Mouse (Mus musculus): ENCODE measurements around the gene Wscd2. TPM values are rescaled to one million over a fixed set of nuclear protein-coding genes. Genes with fewer than 3 reads are reported as not detected.

The Wscd2 gene
- polyA plus RNA-seq, 1 experiment from 2014 or later, result 1.5 TPM

- Histone ChIP-seq H3K27me3 (ENCODE audit: control insufficient read depth, insufficient read depth, low read length) (no peaks in the 10 kb centered on the region), H3K9me3 (replicated peaks; ENCODE audit: control insufficient read depth, low read length) (no peaks in the 10 kb centered on the region), H3K36me3 (ENCODE audit: control insufficient read depth, insufficient read depth) (no peaks in the 10 kb centered on the region), H3K4me3 (ENCODE audit: low read length) (no peak overlapping the region), H3K4me2 (ENCODE audit: low read depth, low read length) (no peak overlapping the region), H3K4me1 (ENCODE audit: control insufficient read depth, insufficient read depth, low read length) (0 out of 2 replicates have a peak, but pooled peaks cover 2% of the 10 kb centered on the region), H3K27ac (ENCODE audit: low read length) (no peak overlapping the region), H3K9ac (ENCODE audit: low read length) (no peak overlapping the region)
- ATAC-seq (replicated peaks; ENCODE audit: extremely low read depth, insufficient read depth, low FRiP score), result no peak
- WGBS, result 92% methylated on average over 4 of the region's 4 CpGs
Measured at GRCm38 (mm10) chr5:113618716-113619115, 128.6 kb downstream of the Wscd2 start.

- Histone ChIP-seq H3K4me3 (ENCODE audit: low read length) (no peak overlapping the region), H3K4me1 (ENCODE audit: control insufficient read depth, insufficient read depth, low read length) (0 out of 2 replicates have a peak, but pooled peaks cover 2% of the 10 kb centered on the region), H3K27me3 (ENCODE audit: control insufficient read depth, insufficient read depth, low read length) (no peaks in the 10 kb centered on the region), H3K36me3 (ENCODE audit: control insufficient read depth, insufficient read depth) (no peaks in the 10 kb centered on the region), H3K27ac (ENCODE audit: low read length) (no peak overlapping the region), H3K9me3 (replicated peaks; ENCODE audit: control insufficient read depth, low read length) (no peaks in the 10 kb centered on the region), H3K4me2 (ENCODE audit: low read depth, low read length) (no peak overlapping the region), H3K9ac (ENCODE audit: low read length) (no peak overlapping the region)
- ATAC-seq (replicated peaks; ENCODE audit: extremely low read depth, insufficient read depth, low FRiP score), result no peak
- 89% methylated on average over 1 of the region's 1 CpGs for WGBS
Measured at GRCm38 (mm10) chr5:113619151-113619550, 129.0 kb downstream of the Wscd2 start.

- ATAC-seq (replicated peaks; ENCODE audit: extremely low read depth, insufficient read depth, low FRiP score), result no peak
- H3K4me3 ChIP-seq (ENCODE audit: low read length), result no peak overlapping the region
- WGBS, result 68% methylated on average over 16 of the region's 16 CpGs
Measured at GRCm38 (mm10) chr5:113620130-113620716, 130.1 kb downstream of the Wscd2 start.

GRCm38 (mm10) chr5:113620999-113621398 lies 130.9 kb downstream of the Wscd2 start:
- no peak for ATAC-seq (replicated peaks; ENCODE audit: extremely low read depth, insufficient read depth, low FRiP score)
- H3K36me3 ChIP-seq (ENCODE audit: control insufficient read depth, insufficient read depth), result no peaks in the 10 kb centered on the region
- no peak overlapping the region for H3K4me2 ChIP-seq (ENCODE audit: low read depth, low read length)
- H3K27ac ChIP-seq (ENCODE audit: low read length), result no peak overlapping the region
- no peak overlapping the region for H3K9ac ChIP-seq (ENCODE audit: low read length)
- H3K4me1 ChIP-seq (ENCODE audit: control insufficient read depth, insufficient read depth, low read length), result 0 out of 2 replicates have a peak, but pooled peaks cover 2% of the 10 kb centered on the region
- H3K27me3 ChIP-seq (ENCODE audit: control insufficient read depth, insufficient read depth, low read length), result no peaks in the 10 kb centered on the region
- 45% methylated on average over 7 of the region's 7 CpGs for WGBS
- H3K9me3 ChIP-seq (replicated peaks; ENCODE audit: control insufficient read depth, low read length), result no peaks in the 10 kb centered on the region
- no peak overlapping the region for H3K4me3 ChIP-seq (ENCODE audit: low read length)

More at GRCm38 (mm10) chr5:113620130-113620716, 130.1 kb downstream of the Wscd2 start:
- Histone ChIP-seq H3K27me3 (ENCODE audit: control insufficient read depth, insufficient read depth, low read length) (no peaks in the 10 kb centered on the region), H3K4me1 (ENCODE audit: control insufficient read depth, insufficient read depth, low read length) (0 out of 2 replicates have a peak, but pooled peaks cover 2% of the 10 kb centered on the region), H3K27ac (ENCODE audit: low read length) (no peak overlapping the region), H3K4me2 (ENCODE audit: low read depth, low read length) (no peak overlapping the region), H3K36me3 (ENCODE audit: control insufficient read depth, insufficient read depth) (no peaks in the 10 kb centered on the region), H3K9me3 (replicated peaks; ENCODE audit: control insufficient read depth, low read length) (no peaks in the 10 kb centered on the region), H3K9ac (ENCODE audit: low read length) (no peak overlapping the region)

- Histone ChIP-seq H3K9me3 (replicated peaks; ENCODE audit: control insufficient read depth, low read length) (no peaks in the 10 kb centered on the region), H3K4me3 (ENCODE audit: low read length) (no peak overlapping the region), H3K27ac (ENCODE audit: low read length) (no peak overlapping the region), H3K27me3 (ENCODE audit: control insufficient read depth, insufficient read depth, low read length) (0 out of 2 replicates have a peak, but pooled peaks cover 4% of the 10 kb centered on the region), H3K4me2 (ENCODE audit: low read depth, low read length) (no peak overlapping the region), H3K9ac (ENCODE audit: low read length) (no peak overlapping the region), H3K36me3 (ENCODE audit: control insufficient read depth, insufficient read depth) (no peaks in the 10 kb centered on the region), H3K4me1 (ENCODE audit: control insufficient read depth, insufficient read depth, low read length) (peaks cover 12% of the 10 kb centered on the region)
- WGBS, result 33% methylated on average over 1 of the region's 2 CpGs
- ATAC-seq (replicated peaks; ENCODE audit: extremely low read depth, insufficient read depth, low FRiP score), result no peak
Measured at GRCm38 (mm10) chr5:113623052-113623451, 132.9 kb downstream of the Wscd2 start.

GRCm38 (mm10) chr5:113625068-113625467 lies 134.9 kb downstream of the Wscd2 start:
- ATAC-seq (replicated peaks; ENCODE audit: extremely low read depth, insufficient read depth, low FRiP score), result 0 out of 2 replicates have a peak, but pooled peaks have one; percentile 12

GRCm38 (mm10) chr5:113626352-113626751 lies 136.2 kb downstream of the Wscd2 start:
- WGBS, result 37% methylated on average over 8 of the region's 8 CpGs
- no peak for ATAC-seq (replicated peaks; ENCODE audit: extremely low read depth, insufficient read depth, low FRiP score)
- Histone ChIP-seq H3K27me3 (ENCODE audit: control insufficient read depth, insufficient read depth, low read length) (peaks cover 7% of the 10 kb centered on the region; the same call in 1 of the 2 replicates), H3K4me1 (ENCODE audit: control insufficient read depth, insufficient read depth, low read length) (peaks cover 19% of the 10 kb centered on the region), H3K9me3 (replicated peaks; ENCODE audit: control insufficient read depth, low read length) (no peaks in the 10 kb centered on the region), H3K4me2 (ENCODE audit: low read depth, low read length) (no peak overlapping the region), H3K9ac (ENCODE audit: low read length) (no peak overlapping the region), H3K36me3 (ENCODE audit: control insufficient read depth, insufficient read depth) (no peaks in the 10 kb centered on the region), H3K27ac (ENCODE audit: low read length) (no peak overlapping the region), H3K4me3 (ENCODE audit: low read length) (no peak overlapping the region)

More at GRCm38 (mm10) chr5:113625068-113625467, 134.9 kb downstream of the Wscd2 start:
- Histone ChIP-seq H3K27me3 (ENCODE audit: control insufficient read depth, insufficient read depth, low read length) (peaks cover 7% of the 10 kb centered on the region; the same call in 1 of the 2 replicates), H3K27ac (ENCODE audit: low read length) (no peak overlapping the region), H3K4me2 (ENCODE audit: low read depth, low read length) (no peak overlapping the region), H3K9ac (ENCODE audit: low read length) (no peak overlapping the region), H3K36me3 (ENCODE audit: control insufficient read depth, insufficient read depth) (no peaks in the 10 kb centered on the region), H3K4me1 (ENCODE audit: control insufficient read depth, insufficient read depth, low read length) (peaks cover 19% of the 10 kb centered on the region), H3K9me3 (replicated peaks; ENCODE audit: control insufficient read depth, low read length) (no peaks in the 10 kb centered on the region), H3K4me3 (ENCODE audit: low read length) (no peak overlapping the region)
- 54% methylated on average over 4 of the region's 4 CpGs for WGBS

GRCm38 (mm10) chr5:113626991-113627390 lies 136.9 kb downstream of the Wscd2 start:
- H3K27me3 ChIP-seq (ENCODE audit: control insufficient read depth, insufficient read depth, low read length), result peaks cover 7% of the 10 kb centered on the region; the same call in 1 of the 2 replicates
- H3K9ac ChIP-seq (ENCODE audit: low read length), result no peak overlapping the region
- H3K4me1 ChIP-seq (ENCODE audit: control insufficient read depth, insufficient read depth, low read length), result peaks cover 19% of the 10 kb centered on the region
- H3K27ac ChIP-seq (ENCODE audit: low read length), result no peak overlapping the region
- no peaks in the 10 kb centered on the region for H3K9me3 ChIP-seq (replicated peaks; ENCODE audit: control insufficient read depth, low read length)
- H3K4me2 ChIP-seq (ENCODE audit: low read depth, low read length), result no peak overlapping the region
- no peaks in the 10 kb centered on the region for H3K36me3 ChIP-seq (ENCODE audit: control insufficient read depth, insufficient read depth)
- no peak for ATAC-seq (replicated peaks; ENCODE audit: extremely low read depth, insufficient read depth, low FRiP score)
- H3K4me3 ChIP-seq (ENCODE audit: low read length), result no peak overlapping the region
- WGBS, result 66% methylated on average over 5 of the region's 5 CpGs

- ATAC-seq (replicated peaks; ENCODE audit: extremely low read depth, insufficient read depth, low FRiP score), result peak; percentile 53
- peaks cover 20% of the 10 kb centered on the region for H3K4me1 ChIP-seq (ENCODE audit: control insufficient read depth, insufficient read depth, low read length)
- no peak overlapping the region; the same call in 1 of the 2 replicates for H3K27ac ChIP-seq (ENCODE audit: low read length)
- H3K27me3 ChIP-seq (ENCODE audit: control insufficient read depth, insufficient read depth, low read length), result peaks cover 7% of the 10 kb centered on the region; the same call in 1 of the 2 replicates
- no peaks in the 10 kb centered on the region for H3K9me3 ChIP-seq (replicated peaks; ENCODE audit: control insufficient read depth, low read length)
- H3K4me2 ChIP-seq (ENCODE audit: low read depth, low read length), result no peak overlapping the region
- H3K4me3 ChIP-seq (ENCODE audit: low read length), result no peak overlapping the region
- H3K36me3 ChIP-seq (ENCODE audit: control insufficient read depth, insufficient read depth), result no peaks in the 10 kb centered on the region
- H3K9ac ChIP-seq (ENCODE audit: low read length), result no peak overlapping the region
- 21% methylated on average over 11 of the region's 11 CpGs for WGBS
Measured at GRCm38 (mm10) chr5:113627820-113628437, 137.8 kb downstream of the Wscd2 start.

Data from heart, embryonic 16.5 days (tissue).